Mouse (Mus musculus): ENCODE data around the gene Rbfox3. TPM values are rescaled to one million over a fixed set of nuclear protein-coding genes. Genes with fewer than 3 reads are reported as not detected.
A peak's percentile ranks its signal among the peaks of the same experiment; 100 is the strongest.

Rbfox3 gene
- polyA plus RNA-seq, 1 experiment from 2014 or later: 31.7 TPM

DNA sequence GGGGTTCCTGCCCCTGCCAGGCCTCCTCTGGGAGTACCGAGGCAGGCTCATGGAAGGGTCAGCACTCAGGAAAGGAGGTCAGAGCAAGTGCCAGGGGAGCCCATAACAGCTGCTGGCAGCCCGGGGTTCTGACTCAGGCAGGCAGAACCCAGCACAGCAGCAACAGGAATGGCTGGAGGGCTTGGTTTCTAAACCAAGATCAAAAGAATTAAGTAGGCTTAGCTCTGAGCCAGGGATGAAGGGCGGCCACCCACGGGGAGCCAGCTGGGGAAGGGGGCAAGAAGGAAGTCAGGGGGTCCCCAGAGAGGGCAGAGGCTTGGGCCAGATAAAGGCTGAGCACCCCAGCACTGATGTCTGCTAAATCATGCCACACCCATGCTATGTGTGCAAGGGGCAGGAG lies 356.9 kb downstream of the Rbfox3 start:
- H3K9ac ChIP-seq (replicated peaks; ENCODE audit: low read length): no peak overlapping the region
- H3K36me3 ChIP-seq (ENCODE audit: control insufficient read depth, insufficient read depth, low read length): no peaks in the 10 kb centered on the region
- WGBS: 3% methylated on average over 4 of the region's 4 CpGs
- 0 out of 2 replicates have a peak overlapping the region, but pooled peaks have one; percentile 2 for H3K27ac ChIP-seq (replicated peaks; ENCODE audit: low read depth, low read length)
- DNase-seq: peak; percentile 50
- H3K4me2 ChIP-seq (ENCODE audit: low read length): no peak overlapping the region
- H3K9me3 ChIP-seq (ENCODE audit: control insufficient read depth, low read length): no peaks in the 10 kb centered on the region
- ATAC-seq (ENCODE audit: low FRiP score, low TSS enrichment): peak; percentile 27; the same call in 1 of the 2 replicates
- peaks cover 38% of the 10 kb centered on the region for H3K4me1 ChIP-seq (ENCODE audit: control insufficient read depth, insufficient read depth, low read length)
- H3K27me3 ChIP-seq (ENCODE audit: control insufficient read depth, insufficient read depth, low read length): no peaks in the 10 kb centered on the region
- H3K4me3 ChIP-seq (replicated peaks; ENCODE audit: low read depth, low read length): no peak overlapping the region

GRCm38 (mm10) chr11:118553926-118554325 lies 357.5 kb downstream of the Rbfox3 start:
- Histone ChIP-seq H3K27me3 (ENCODE audit: control insufficient read depth, insufficient read depth, low read length) (no peaks in the 10 kb centered on the region), H3K9me3 (ENCODE audit: control insufficient read depth, low read length) (no peaks in the 10 kb centered on the region), H3K9ac (replicated peaks; ENCODE audit: low read length) (no peak overlapping the region), H3K36me3 (ENCODE audit: control insufficient read depth, insufficient read depth, low read length) (no peaks in the 10 kb centered on the region), H3K4me3 (replicated peaks; ENCODE audit: low read depth, low read length) (no peak overlapping the region), H3K27ac (replicated peaks; ENCODE audit: low read depth, low read length) (0 out of 2 replicates have a peak overlapping the region, but pooled peaks have one; percentile 2), H3K4me1 (ENCODE audit: control insufficient read depth, insufficient read depth, low read length) (peaks cover 38% of the 10 kb centered on the region), H3K4me2 (ENCODE audit: low read length) (no peak overlapping the region)
- no peak for DNase-seq
- WGBS: 18% methylated on average over 4 of the region's 4 CpGs
- no peak for ATAC-seq (ENCODE audit: low FRiP score, low TSS enrichment)

DNA sequence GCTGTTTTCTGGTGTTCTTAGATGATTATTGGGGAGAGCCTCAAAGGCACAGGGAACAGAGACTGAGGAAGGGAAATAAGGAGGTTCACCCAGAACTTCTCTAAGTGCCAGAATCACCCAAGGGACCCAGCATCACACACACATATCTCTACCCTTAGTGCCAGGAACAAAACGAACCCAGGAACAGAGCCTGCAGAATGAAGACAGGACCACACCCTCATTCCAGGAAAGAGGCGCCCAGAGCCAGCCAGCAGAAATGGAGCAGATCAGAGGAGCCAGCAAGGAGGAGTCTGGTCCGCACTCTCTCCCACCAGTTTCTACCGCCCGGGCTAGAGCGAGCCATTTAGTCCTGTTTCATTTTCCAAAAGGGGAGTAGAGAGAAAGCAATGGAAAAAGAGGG lies 358.4 kb downstream of the Rbfox3 start:
- H3K9ac ChIP-seq (replicated peaks; ENCODE audit: low read length): no peak overlapping the region
- no peak for DNase-seq
- H3K27ac ChIP-seq (replicated peaks; ENCODE audit: low read depth, low read length): no peak overlapping the region
- no peaks in the 10 kb centered on the region for H3K36me3 ChIP-seq (ENCODE audit: control insufficient read depth, insufficient read depth, low read length)
- H3K4me3 ChIP-seq (replicated peaks; ENCODE audit: low read depth, low read length): no peak overlapping the region
- H3K9me3 ChIP-seq (ENCODE audit: control insufficient read depth, low read length): no peaks in the 10 kb centered on the region
- no peak for ATAC-seq (ENCODE audit: low FRiP score, low TSS enrichment)
- no peaks in the 10 kb centered on the region for H3K27me3 ChIP-seq (ENCODE audit: control insufficient read depth, insufficient read depth, low read length)
- 45% methylated on average over 6 of the region's 6 CpGs for WGBS
- H3K4me1 ChIP-seq (ENCODE audit: control insufficient read depth, insufficient read depth, low read length): peaks cover 38% of the 10 kb centered on the region
- H3K4me2 ChIP-seq (ENCODE audit: low read length): no peak overlapping the region

- Histone ChIP-seq H3K4me1 (ENCODE audit: control insufficient read depth, insufficient read depth, low read length) (peaks cover 38% of the 10 kb centered on the region), H3K9ac (replicated peaks; ENCODE audit: low read length) (no peak overlapping the region), H3K27me3 (ENCODE audit: control insufficient read depth, insufficient read depth, low read length) (no peaks in the 10 kb centered on the region), H3K36me3 (ENCODE audit: control insufficient read depth, insufficient read depth, low read length) (no peaks in the 10 kb centered on the region), H3K9me3 (ENCODE audit: control insufficient read depth, low read length) (no peaks in the 10 kb centered on the region), H3K4me3 (replicated peaks; ENCODE audit: low read depth, low read length) (no peak overlapping the region), H3K4me2 (ENCODE audit: low read length) (no peak overlapping the region), H3K27ac (replicated peaks; ENCODE audit: low read depth, low read length) (no peak overlapping the region)
- WGBS: 71% methylated on average over 4 of the region's 4 CpGs
- DNase-seq: no peak
- no peak for ATAC-seq (ENCODE audit: low FRiP score, low TSS enrichment)
Measured at GRCm38 (mm10) chr11:118552478-118552877, 358.9 kb downstream of the Rbfox3 start.

GRCm38 (mm10) chr11:118551705-118552104 lies 359.7 kb downstream of the Rbfox3 start:
- Histone ChIP-seq H3K9ac (replicated peaks; ENCODE audit: low read length) (0 out of 2 replicates have a peak overlapping the region, but pooled peaks have one; percentile 9), H3K4me3 (replicated peaks; ENCODE audit: low read depth, low read length) (no peak overlapping the region), H3K9me3 (ENCODE audit: control insufficient read depth, low read length) (no peaks in the 10 kb centered on the region), H3K27me3 (ENCODE audit: control insufficient read depth, insufficient read depth, low read length) (no peaks in the 10 kb centered on the region), H3K36me3 (ENCODE audit: control insufficient read depth, insufficient read depth, low read length) (no peaks in the 10 kb centered on the region), H3K27ac (replicated peaks; ENCODE audit: low read depth, low read length) (peak overlapping the region; percentile 22; the same call in 1 of the 2 replicates), H3K4me2 (ENCODE audit: low read length) (no peak overlapping the region), H3K4me1 (ENCODE audit: control insufficient read depth, insufficient read depth, low read length) (peaks cover 38% of the 10 kb centered on the region)
- no peak for DNase-seq
- no peak for ATAC-seq (ENCODE audit: low FRiP score, low TSS enrichment)
- 51% methylated on average over 3 of the region's 3 CpGs for WGBS

DNA sequence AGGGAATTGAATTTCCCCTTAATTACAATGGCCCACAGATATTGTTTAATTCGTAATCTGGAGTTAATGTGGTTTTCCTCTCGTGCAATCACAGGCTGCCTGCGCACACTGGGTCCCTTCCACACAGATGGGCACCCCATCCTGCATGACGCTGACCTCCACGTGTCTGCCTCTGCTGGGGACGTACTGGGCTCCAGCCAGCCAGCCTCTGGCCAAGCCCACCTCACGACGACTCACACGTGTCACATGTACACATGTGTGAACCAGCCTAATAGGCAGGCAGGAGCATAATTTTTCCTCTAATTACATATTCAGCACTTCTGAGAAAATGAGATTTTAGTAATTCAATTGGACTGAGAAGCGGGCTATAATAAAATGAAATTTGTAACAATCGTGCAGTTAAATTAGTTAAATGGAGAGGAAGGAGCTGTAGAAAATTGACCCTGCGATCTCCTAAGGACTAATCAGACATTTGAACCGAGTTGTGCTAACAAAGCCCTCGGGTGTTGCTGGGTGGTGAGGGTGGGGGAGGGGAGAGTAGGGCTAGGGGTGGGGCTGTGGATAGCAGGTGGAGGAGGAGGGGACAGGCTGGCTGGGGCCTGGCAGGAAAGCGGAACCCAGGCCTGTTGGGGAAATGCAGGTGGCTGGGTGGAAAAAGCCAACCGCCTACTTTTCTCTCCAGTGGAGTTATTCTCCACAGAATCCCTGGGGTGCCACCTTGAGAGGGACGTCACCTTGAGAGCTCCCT lies 360.4 kb downstream of the Rbfox3 start:
- peak; percentile 53 for DNase-seq
- Histone ChIP-seq H3K9ac (replicated peaks; ENCODE audit: low read length) (no peak overlapping the region), H3K4me1 (ENCODE audit: control insufficient read depth, insufficient read depth, low read length) (peaks cover 38% of the 10 kb centered on the region)

GRCm38 (mm10) chr11:118548242-118548641 lies 363.2 kb downstream of the Rbfox3 start:
- Histone ChIP-seq H3K4me3 (replicated peaks; ENCODE audit: low read depth, low read length) (no peak overlapping the region), H3K9me3 (ENCODE audit: control insufficient read depth, low read length) (no peaks in the 10 kb centered on the region), H3K36me3 (ENCODE audit: control insufficient read depth, insufficient read depth, low read length) (no peaks in the 10 kb centered on the region), H3K9ac (replicated peaks; ENCODE audit: low read length) (no peak overlapping the region), H3K4me2 (ENCODE audit: low read length) (no peak overlapping the region), H3K27ac (replicated peaks; ENCODE audit: low read depth, low read length) (no peak overlapping the region), H3K4me1 (ENCODE audit: control insufficient read depth, insufficient read depth, low read length) (peaks cover 27% of the 10 kb centered on the region), H3K27me3 (ENCODE audit: control insufficient read depth, insufficient read depth, low read length) (no peaks in the 10 kb centered on the region)
- DNase-seq: no peak
- 89% methylated on average over 9 of the region's 9 CpGs for WGBS
- no peak for ATAC-seq (ENCODE audit: low FRiP score, low TSS enrichment)

More for the DNA sequence above, 360.4 kb downstream of the Rbfox3 start:
- Histone ChIP-seq H3K27me3 (ENCODE audit: control insufficient read depth, insufficient read depth, low read length) (no peaks in the 10 kb centered on the region), H3K4me3 (replicated peaks; ENCODE audit: low read depth, low read length) (no peak overlapping the region), H3K27ac (replicated peaks; ENCODE audit: low read depth, low read length) (peak overlapping the region; percentile 22; the same call in 1 of the 2 replicates), H3K9me3 (ENCODE audit: control insufficient read depth, low read length) (no peaks in the 10 kb centered on the region), H3K36me3 (ENCODE audit: control insufficient read depth, insufficient read depth, low read length) (no peaks in the 10 kb centered on the region), H3K4me2 (ENCODE audit: low read length) (no peak overlapping the region)
- 17% methylated on average over 17 of the region's 17 CpGs for WGBS
- ATAC-seq (ENCODE audit: low FRiP score, low TSS enrichment): no peak

- Histone ChIP-seq H3K27ac (replicated peaks; ENCODE audit: low read depth, low read length) (no peak overlapping the region), H3K4me2 (ENCODE audit: low read length) (no peak overlapping the region), H3K4me3 (replicated peaks; ENCODE audit: low read depth, low read length) (no peak overlapping the region), H3K27me3 (ENCODE audit: control insufficient read depth, insufficient read depth, low read length) (no peaks in the 10 kb centered on the region), H3K36me3 (ENCODE audit: control insufficient read depth, insufficient read depth, low read length) (no peaks in the 10 kb centered on the region), H3K4me1 (ENCODE audit: control insufficient read depth, insufficient read depth, low read length) (peaks cover 12% of the 10 kb centered on the region), H3K9ac (replicated peaks; ENCODE audit: low read length) (no peak overlapping the region), H3K9me3 (ENCODE audit: control insufficient read depth, low read length) (no peaks in the 10 kb centered on the region)
- 78% methylated on average over 8 of the region's 8 CpGs for WGBS
- DNase-seq (no peak), ATAC-seq (ENCODE audit: low FRiP score, low TSS enrichment) (no peak)
Measured at GRCm38 (mm10) chr11:118546269-118546668, 365.1 kb downstream of the Rbfox3 start.

- H3K9me3 ChIP-seq (ENCODE audit: control insufficient read depth, low read length): no peaks in the 10 kb centered on the region
- H3K4me1 ChIP-seq (ENCODE audit: control insufficient read depth, insufficient read depth, low read length): peaks cover 8% of the 10 kb centered on the region
- H3K4me3 ChIP-seq (replicated peaks; ENCODE audit: low read depth, low read length): no peak overlapping the region
- no peak overlapping the region for H3K27ac ChIP-seq (replicated peaks; ENCODE audit: low read depth, low read length)
- H3K36me3 ChIP-seq (ENCODE audit: control insufficient read depth, insufficient read depth, low read length): no peaks in the 10 kb centered on the region
- no peak overlapping the region for H3K9ac ChIP-seq (replicated peaks; ENCODE audit: low read length)
- ATAC-seq (ENCODE audit: low FRiP score, low TSS enrichment) (no peak), DNase-seq (no peak)
- WGBS: 33% methylated on average over 4 of the region's 4 CpGs
- H3K27me3 ChIP-seq (ENCODE audit: control insufficient read depth, insufficient read depth, low read length): no peaks in the 10 kb centered on the region
- no peak overlapping the region for H3K4me2 ChIP-seq (ENCODE audit: low read length)
Measured at GRCm38 (mm10) chr11:118545690-118546089, 365.7 kb downstream of the Rbfox3 start.
